Mouse (Mus musculus) myocyte (in vitro differentiated cells): Measurements from ENCODE around the gene Cdc5l.

Experiments used
- POLR2A ChIP-seq: IDR thresholded peaks from one replicate; pipeline ENCODE4 v1.6.1; 2011; ENCODE audit warnings: low read depth, mild to moderate bottlenecking, control low read depth, moderate library complexity; ENCODE audit not compliant: insufficient read length
- TCF12 ChIP-seq: IDR thresholded peaks from one replicate; pipeline ENCODE4 v1.6.1; 2011; ENCODE audit warnings: mild to moderate bottlenecking, control low read depth; ENCODE audit not compliant: poor library complexity, insufficient read depth, severe bottlenecking

DNA sequence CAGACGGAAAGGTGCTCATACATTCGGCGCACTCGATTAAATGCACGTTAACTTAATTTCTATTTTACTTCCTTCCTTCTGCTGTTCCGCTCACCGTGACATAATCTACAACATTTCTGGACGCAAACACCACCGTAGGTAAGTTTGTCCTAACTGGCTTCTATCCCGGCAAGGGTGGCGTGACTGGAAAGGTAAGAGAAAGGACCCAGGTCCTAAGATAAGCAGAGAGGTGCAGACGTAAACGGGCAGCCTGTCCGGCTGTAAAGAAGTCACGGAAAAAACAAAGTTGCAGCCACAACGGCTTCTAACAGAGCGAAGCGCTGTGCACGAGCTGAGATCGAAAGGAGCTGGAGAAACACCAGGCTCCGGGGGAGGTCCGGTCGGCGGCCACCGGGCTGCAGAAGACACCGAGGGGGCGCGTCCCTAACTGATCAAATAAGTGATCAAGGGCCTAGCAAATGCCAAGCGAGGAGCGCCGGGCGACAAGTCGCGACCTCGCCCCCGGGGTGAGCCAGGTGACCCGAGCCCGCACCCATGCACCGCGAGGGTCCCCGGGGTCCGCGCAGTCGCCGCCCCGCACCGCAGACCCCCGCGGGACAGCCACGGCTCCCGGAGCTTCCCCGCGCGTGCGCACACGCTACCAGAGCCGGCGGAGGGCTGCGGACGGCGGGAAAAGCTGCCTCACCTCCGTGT, 685 bp downstream of the Cdc5l start:
- TF ChIP-seq POLR2A (no peak), TCF12 (no peak)
